Mouse (Mus musculus): ENCODE data around the gene Pde10a. TPM values are rescaled to one million over a fixed set of nuclear protein-coding genes. Genes with fewer than 3 reads are reported as not detected.

Pde10a gene
- total RNA-seq, 2 experiments from 2014 or later = 0.07 to 0.27 TPM

DNA sequence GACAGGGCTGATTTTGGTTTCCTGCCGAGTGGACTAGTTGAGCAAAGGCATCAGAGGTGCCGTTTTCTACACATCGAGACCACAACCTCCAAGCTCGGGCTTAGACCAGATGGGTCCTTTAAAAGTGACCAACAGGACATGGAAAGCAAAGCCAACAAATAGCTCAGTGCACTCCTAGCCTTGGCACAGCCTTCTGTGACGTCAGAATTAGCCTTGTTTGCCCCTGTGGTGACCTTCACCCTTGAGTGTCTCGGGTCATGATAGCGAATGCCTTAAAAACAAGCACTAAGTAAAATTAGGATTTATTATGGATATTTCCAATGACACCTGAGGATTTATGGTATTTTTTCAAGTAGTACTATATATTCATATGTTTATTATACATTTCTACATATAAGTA lies 267.4 kb downstream of the Pde10a start:
- no peak for ATAC-seq (ENCODE audit: poor library complexity, severe bottlenecking)

DNA sequence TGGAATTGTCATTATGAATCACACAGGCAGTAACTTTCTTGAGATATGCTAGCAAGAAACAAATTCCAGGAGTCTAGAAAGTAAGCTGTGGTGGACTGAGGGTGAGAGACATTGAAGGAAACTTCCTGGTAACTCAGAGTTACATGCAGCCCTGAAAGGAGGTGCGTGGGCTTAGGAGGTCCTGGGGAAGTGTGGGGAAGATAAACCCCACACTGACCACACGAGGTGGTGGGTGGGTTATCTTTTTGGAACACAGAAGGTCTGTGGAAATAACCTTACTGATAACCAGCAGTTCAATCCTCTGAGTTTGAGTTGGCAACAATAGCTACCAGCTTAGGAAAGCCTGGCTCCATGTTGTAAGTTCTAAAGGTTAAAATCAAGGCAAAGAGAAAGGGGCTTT lies 272.5 kb downstream of the Pde10a start:
- ATAC-seq (ENCODE audit: poor library complexity, severe bottlenecking) = no peak

DNA sequence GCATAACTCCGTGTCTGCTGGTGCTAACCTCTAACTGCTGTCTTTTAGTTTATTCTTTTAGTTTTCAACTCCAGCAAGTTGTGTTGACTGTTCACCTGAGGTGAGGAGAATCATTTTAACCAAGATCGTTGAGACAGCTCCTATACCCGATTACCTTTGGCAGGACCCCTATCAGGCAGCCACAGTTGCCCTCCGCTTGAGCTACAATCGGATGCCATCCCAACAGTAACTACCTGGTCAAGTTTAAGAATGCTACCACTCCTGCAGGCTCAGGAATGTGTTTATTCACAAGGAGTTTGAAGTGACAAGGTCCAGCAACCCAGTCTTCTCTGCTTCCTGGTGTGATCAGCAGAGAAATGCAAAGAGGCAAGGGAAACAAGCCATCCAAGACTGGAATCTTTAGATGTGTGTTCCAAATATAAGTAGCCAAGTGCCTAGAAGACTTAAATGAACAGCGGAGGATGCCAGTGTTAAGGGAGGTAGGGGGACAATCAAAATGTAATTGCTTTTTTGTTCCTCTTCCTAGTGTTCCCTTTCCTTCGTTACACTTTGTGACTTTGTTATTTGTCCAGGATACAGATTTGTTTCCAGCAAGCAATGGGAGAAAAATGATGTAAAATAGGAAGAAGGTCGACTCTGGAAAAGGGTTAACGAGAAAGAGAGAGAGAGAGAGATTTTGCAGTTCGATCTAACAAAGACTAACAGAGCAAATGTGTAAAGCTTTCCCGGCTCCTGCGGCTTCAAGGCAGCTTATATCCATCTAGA lies 273.5 kb downstream of the Pde10a start:
- ATAC-seq (ENCODE audit: poor library complexity, severe bottlenecking) = no peak

DNA sequence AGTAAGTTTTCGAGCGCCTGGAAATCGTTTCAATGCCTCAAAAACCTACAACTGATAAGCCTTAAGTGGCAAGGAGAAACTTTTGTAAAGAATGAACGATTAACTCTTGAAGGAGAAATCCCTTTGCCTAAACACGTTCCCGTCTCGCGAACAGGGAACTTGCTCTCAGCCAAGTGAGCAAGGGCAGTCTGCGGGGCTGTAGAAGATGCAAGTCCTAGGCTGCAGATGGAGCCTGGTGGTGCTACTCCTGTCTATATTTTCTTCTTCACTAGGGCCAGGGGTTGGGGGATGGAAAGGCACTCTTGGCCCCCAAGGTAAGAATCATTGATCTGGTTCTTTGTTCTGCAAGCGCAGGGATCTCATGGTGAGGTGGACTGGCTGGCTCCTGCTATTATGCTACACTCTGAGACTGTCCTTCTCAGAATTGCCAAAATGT lies 274.1 kb downstream of the Pde10a start:
- ATAC-seq (ENCODE audit: poor library complexity, severe bottlenecking) = no peak

DNA sequence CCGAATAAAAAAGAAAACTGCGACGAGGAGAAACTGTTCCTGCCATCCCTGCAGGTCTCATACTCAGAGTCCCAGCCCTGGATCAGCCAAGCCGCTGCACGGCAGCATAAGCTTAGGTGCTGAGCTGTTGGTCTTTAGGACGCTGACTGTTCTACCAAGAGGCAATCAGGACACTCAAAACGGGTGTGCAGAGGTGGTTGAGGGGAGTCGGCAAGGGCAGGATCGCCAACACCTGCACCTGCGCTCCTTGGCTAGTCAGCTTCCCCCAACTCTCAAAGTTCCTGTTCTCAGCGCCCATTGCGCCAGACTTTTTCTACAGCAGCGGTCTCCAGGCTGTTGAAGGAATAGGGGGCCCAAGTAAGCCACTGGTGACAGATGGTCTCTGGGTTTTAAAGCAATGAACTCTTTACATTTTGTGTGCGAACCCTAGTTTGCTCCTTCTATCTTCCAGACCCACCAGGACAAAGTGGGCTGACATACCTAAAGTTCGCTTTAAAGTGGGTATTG lies 274.8 kb downstream of the Pde10a start:
- ATAC-seq (ENCODE audit: poor library complexity, severe bottlenecking) = no peak

- ATAC-seq (ENCODE audit: poor library complexity, severe bottlenecking) = peak; percentile 36
These were observed 275.4 kb downstream of the Pde10a start for GRCm38 (mm10) chr17:8800478-8801082.

DNA sequence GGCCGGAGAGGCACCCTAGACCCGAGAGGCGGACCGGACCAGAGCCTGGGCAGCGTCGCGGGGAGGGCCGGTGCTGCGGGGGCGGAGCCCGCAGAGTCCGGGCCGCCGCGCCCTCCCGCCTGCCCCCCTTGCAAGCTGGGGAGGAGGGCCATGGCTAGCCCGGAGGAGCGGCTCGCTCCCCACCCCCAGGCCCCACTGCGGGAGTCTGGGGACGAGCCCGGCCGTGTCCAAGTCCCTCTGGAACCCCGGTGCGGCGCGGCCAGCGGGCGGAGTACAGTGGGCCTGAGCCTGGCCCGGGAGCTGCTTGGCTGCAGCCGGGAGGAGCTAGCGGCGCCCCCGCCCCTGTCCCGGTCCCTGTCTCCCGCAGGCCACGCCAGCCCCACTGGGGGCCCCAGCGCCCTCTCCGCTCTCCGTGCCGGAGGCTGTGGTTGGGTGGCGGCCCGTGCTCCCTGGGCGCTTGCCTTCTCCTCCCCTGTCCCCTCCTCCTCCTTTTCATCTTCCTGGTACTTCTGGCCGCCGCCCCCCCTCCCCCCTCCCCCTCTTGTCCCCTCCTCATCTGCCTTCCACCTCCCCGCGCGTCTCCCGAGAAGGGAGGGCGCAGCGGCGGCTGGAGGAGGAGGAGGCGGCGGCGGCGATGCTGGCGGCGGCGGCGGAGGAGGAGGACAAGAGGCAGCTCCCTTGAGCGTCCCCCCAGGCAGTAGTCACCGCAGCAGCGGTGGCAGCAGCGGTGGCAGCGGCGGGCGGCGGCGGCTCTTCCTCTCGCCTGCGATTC lies 276.1 kb downstream of the Pde10a start:
- 0 out of 2 replicates have a peak, but pooled peaks have one; percentile 13 for ATAC-seq (ENCODE audit: poor library complexity, severe bottlenecking)

DNA sequence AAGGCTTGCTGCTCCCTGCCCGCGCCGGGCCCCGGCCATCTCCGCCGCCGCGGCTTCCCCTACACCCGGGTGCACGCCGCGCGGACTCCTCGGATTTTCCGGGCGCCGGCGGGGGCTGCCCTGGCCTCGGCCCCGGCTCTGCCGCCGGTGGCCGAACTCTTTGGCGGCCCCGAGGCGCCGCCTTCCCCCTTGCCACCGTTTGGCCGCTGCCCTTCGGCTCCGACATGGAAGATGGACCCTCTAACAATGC lies 276.6 kb downstream of the Pde10a start:
- ATAC-seq (ENCODE audit: poor library complexity, severe bottlenecking) = no peak

DNA sequence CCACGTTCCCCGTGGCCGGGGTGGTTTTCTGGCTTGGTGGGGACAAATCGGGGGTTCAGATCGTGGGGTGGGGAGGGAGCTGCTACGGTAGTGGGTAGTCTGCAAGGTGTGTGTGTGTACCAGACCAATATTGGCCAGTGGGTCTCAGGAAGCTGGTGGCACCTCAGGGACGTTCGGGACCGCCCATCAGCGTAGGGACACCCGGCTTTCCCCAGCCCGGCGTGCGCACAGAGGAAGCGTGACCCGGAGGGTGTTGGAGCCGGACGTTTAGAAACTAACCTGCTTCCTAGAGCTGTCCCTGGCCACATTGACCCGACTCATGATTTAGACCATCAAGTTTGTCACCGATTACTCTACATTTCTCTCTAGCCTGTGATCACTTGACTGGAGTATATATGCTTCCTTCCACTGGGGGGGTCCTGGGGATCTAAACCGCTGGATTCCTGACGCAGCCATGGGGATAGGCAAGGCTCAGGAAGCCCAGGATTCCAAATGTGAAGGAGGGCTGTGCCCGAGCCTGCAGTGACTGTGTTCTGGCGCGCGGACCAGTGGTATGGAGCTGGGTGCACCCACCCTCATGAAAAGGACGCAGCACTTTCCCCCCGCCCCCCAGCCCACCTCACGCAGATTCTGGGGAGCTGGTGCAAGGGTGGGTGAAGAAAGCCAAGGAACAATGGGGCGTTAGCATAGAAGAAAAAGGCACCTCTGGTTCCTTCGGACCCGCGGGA lies 277.2 kb downstream of the Pde10a start:
- ATAC-seq (ENCODE audit: poor library complexity, severe bottlenecking) = peak; percentile 24; the same call in 1 of the 2 replicates

DNA sequence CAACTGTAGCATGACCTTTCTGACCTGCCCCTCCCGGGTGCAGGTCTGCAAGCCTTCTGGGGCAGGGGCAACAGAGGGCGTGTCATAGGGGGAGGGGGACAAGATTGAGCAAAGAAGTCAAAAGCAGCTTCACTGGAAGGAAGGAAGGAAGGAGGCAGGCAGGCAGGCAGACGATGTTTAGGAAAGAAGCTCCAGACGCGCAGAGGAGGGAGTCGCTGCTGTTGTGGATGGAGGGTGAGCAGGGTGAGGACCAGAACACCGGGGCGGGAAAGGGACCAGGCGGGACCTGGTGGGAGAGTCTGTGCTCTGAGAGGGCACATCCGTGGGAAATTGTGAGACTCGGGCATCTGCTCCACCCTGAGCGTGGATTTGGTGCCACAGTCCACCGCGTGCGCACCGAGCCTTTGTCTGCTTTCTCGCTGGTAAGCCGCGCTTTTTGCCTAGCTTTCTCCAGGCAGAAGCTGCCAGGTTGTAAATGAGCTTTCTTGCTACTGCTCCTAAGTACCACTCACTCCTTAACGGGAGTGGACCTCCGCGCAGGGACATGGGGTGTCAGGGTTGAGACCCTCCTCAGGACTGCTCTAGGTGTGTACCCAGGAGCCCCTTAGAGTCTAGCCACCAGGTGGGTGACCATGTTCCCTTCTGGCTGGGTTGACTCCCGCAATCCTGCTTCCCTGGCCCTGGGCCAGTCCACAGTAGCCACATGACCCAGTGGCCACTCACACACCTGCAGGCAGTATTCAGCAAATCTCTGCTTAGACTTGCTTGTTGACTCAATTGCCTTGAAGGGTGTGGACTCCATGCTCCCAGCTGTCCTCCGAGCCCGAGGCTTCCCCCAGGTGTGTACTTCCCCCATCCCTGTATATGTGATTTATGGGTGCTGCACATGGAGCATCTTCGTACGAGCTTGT lies 278.0 kb downstream of the Pde10a start:
- ATAC-seq (ENCODE audit: poor library complexity, severe bottlenecking) = no peak

- ATAC-seq (ENCODE audit: poor library complexity, severe bottlenecking) = peak; percentile 49; the same call in 1 of the 2 replicates
These were observed 282.2 kb downstream of the Pde10a start for GRCm38 (mm10) chr17:8807345-8807744.

DNA sequence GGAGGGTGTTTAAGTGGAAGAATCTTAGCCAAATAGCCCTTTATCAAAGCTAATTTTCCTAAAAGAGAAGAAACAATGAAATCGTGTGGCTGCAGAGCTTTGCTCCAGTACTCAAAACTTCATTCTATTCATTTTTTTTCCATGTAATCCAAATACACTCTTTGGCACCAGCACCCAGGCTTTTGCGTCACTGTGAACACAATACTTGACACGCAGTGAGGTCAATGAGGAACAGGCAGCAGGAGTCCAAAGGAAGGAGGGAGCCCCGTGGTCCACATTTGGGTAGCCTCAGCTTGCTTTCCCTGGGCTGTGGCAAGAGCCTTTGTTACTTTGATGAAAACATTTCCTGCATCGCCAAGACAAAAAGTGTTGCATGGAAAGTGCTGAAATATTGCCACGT lies 284.6 kb downstream of the Pde10a start:
- ATAC-seq (ENCODE audit: poor library complexity, severe bottlenecking) = no peak

GRCm38 (mm10) chr17:8810201-8810600 lies 285.0 kb downstream of the Pde10a start:
- ATAC-seq (ENCODE audit: poor library complexity, severe bottlenecking) = no peak

DNA sequence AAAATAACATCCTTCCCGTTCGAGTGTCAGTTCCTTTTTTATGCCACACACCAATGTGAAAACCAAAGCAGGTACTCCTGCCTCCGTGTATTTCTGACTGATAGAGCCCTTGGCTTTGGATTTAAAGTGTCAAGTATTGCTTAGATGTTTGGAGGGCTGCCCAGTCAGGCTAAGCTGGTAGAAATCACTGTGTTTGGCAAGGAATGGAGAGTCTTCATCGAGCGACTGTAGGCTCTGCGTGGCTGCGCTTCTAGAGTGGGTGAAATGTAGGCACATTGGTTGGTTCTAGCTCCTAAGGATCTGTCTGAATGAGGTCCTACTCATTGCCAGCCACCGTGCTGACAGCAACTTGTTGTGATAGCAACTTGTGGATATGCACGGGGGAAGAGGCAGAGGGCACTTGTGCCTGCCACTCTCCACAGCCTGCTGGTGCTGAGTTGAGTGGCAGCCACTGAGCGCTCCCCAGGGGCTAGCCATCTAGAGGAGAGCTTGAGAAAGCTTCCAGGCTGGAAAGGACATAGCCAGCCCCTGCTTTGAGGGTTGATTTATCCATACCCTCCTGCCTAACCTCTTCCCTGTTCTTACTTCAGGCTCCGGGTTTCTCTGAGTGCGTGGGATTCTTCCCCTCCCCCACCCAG lies 287.2 kb downstream of the Pde10a start:
- no peak for ATAC-seq (ENCODE audit: poor library complexity, severe bottlenecking)

DNA sequence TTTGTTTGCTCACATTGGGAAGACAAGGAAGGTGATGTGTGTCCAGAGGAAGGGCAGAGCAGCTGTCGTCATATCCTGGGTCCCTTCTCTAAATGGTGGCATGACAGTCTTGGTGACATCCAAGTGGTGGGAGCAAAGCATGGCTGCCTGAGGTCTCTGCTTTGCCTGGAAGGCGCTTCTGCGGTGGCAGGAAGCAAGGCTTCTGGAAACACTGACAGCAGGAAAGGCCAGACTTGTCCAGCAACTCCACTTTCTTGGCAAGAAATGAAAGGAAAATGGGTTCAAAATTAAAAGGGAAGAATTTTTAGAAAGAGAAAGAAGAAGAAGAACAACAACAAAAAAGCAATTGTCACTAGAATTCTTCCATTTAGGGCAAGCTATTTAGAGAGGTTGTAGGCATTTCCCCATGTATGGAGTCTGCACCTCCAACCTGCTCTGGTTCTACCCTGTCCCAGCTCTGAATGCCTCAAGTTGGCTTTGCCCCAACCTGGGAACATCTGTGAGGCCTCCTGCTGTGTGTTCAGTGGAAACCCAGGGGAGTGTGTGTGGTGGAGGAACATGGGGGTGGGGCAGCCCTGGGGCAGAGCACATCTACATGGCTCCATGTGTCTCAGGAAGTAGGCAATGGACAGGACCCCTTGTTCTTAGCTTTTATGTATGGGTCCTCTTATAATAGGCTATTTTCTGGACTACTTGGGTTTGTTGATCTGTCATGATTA lies 288.8 kb downstream of the Pde10a start:
- no peak for ATAC-seq (ENCODE audit: poor library complexity, severe bottlenecking)

DNA sequence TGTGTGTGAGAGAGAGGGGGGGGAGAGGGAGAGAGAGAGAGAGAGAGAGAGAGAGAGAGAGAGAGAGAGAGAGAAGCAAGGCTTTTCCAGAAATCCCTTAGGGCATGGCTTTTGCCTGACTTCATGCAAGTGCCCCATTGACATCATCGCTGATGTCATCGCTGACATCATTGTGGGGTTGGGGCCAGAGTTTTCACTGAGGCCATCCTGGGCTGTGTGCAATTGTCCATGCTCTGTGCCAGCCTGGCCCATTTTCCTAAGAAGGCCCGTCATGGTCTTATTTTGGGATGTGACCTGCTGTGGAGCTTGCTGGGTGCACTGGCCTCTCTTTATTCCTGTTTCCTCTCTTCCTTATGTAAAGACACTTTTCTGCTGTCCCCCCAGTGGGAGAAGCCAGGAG lies 290.2 kb downstream of the Pde10a start:
- ATAC-seq (ENCODE audit: poor library complexity, severe bottlenecking) = no peak

DNA sequence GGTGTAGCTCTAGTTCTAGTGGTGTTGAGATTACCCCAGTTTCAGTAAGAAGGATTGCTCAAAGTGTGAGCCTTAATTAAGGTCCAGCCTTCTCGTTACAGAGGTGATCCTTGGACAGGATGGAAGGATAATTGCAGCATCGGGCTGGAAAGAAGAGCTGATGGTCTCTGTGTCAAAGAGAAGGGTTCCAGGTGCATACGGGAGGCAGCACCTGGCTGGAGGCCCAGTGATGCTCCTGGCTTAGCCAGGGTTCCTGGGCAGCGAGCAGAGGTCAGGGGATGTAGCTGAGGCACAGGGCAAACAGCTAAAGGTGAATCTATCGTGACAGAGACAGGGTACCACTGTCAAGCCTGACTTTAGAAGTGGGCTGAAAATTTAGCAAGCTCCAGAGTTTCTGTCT lies 290.7 kb downstream of the Pde10a start:
- no peak for ATAC-seq (ENCODE audit: poor library complexity, severe bottlenecking)

DNA sequence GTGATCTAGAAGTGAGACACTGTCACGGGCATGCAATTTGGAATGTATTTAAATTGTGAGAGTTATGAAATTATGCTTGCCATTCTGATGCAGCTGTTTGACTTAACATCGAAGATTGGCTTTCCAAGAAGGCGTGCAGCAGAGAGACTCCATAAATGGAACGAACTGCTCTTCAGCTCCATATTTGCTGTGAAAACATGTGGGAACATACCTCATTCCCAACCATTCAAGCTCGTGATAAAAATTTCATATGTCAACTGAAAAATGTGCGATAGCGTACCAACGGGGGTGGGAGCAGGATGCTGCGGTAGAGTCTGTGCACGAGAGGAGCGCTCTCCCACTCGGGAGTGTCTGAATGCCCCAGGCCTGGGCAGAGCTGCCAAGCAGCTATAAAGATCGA lies 293.5 kb downstream of the Pde10a start:
- ATAC-seq (ENCODE audit: poor library complexity, severe bottlenecking) = no peak

DNA sequence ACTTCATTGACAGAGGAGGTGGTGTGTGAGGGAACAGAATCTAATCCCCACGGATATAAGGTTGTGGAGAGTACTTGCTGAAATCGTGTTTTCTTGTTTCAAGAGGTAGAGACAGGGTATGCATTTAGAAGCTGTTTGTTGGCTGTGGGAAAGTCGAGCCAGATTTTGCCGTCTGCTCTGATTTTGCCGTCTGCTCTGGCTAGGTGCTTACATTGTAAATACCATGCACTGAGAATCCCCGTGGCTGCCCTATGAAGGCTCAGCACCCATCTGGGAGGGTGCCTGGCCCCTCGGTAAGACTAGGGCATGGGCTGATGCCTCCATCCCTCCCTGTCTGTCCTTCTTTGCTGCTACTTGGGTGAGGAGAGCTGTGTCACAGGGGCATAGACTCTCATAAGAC lies 298.4 kb downstream of the Pde10a start:
- no peak for ATAC-seq (ENCODE audit: poor library complexity, severe bottlenecking)

Measured in megakaryocyte, adult 5-6 weeks (primary cell).